Mouse (Mus musculus) ES-E14 (cell line): ENCODE measurements around the gene Rgs3.

Source experiments
- CHD2 ChIP-seq: IDR thresholded peaks from 2 replicates; pipeline ENCODE4 v1.6.1; 2014; ENCODE audit warnings: mild to moderate bottlenecking, low read depth, low read length, inconsistent platforms
- HCFC1 ChIP-seq: IDR thresholded peaks from 2 replicates; pipeline ENCODE4 v1.6.1; 2012; ENCODE audit warnings: low read length, inconsistent platforms, borderline replicate concordance; ENCODE audit not compliant: insufficient read depth
- ZC3H11A ChIP-seq: IDR thresholded peaks from 2 replicates; pipeline ENCODE4 v1.6.1; 2012; ENCODE audit warnings: low read depth, mild to moderate bottlenecking, inconsistent platforms, low read length, borderline replicate concordance
- ZNF384 ChIP-seq: IDR thresholded peaks from 2 replicates; pipeline ENCODE4 v1.6.1; 2012; ENCODE audit warnings: low read depth, low read length, inconsistent platforms

DNA sequence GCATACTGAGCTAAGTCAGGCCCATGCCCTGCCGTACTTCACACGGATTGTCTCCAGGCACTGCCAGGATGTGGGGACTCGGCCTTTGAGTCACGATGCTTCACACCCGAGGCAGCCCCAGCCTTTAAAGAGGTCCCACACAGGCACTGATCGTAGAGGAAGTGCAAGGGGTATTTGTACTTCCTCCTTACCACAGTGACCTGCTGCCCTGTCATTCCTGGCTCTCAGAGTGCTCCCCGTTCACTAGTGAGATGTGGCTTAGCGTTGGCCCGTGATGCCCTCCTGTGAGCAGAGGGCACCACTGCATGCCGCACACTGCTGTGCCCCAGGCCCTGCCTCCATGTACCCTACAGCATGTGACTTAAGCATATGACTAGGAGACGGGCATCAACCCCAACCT, 121.8 kb downstream of the Rgs3 start:
- TF ChIP-seq ZC3H11A = no peak
- TF ChIP-seq CHD2 = no peak
- TF ChIP-seq HCFC1 = no peak
- no peak for TF ChIP-seq ZNF384
